Mouse (Mus musculus) gonadal fat pad, adult 2 months (tissue): ENCODE data around the gene Sva. TPM values are rescaled to one million over a fixed set of nuclear protein-coding genes. Genes with fewer than 3 reads are reported as not detected.

Source experiments
- DNase-seq: peaks from one replicate; pipeline ENCODE4 v3.0.0-alpha.2; 2012; ENCODE audit warnings: low read depth
- polyA plus RNA-seq: library from polyadenylated mRNA; depleted of rRNA; stranded (reverse); fragments of >200 nt; gene quantifications from 2 replicates; pipeline ENCODE4 v1.2.3, GENCODE M21; 2012; rRNA removed

Gene Sva
- 1.9 TPM in 1 of 2 replicates, not detected in the other for polyA plus RNA-seq

GRCm38 (mm10) chr6:42038094-42038493 is at the start of gene Sva:
Gene Sva (plus strand): TSS chr6:42038394.
- DNase-seq = no peak

Other genes starting within 250 kb of the Sva start
- gene Pip, start 190.9 kb upstream of the Sva start, polyA plus RNA-seq = not detected in 2 replicates
- gene Sval2, start 185.4 kb upstream of the Sva start, polyA plus RNA-seq = not detected in 2 replicates
- gene Sval1, start 86.8 kb upstream of the Sva start, polyA plus RNA-seq = not detected in 2 replicates
- gene Sval3, start 70.3 kb upstream of the Sva start, polyA plus RNA-seq = not detected in 2 replicates
- gene Tas2r139, start 102.5 kb downstream of the Sva start, polyA plus RNA-seq = 0.11 TPM in 1 of 2 replicates, not detected in the other
- gene Tas2r144, start 176.9 kb downstream of the Sva start, polyA plus RNA-seq = not detected in 2 replicates
- 52.2 and 57.2 TPM in 2 replicates for gene Gstk1, start 207.5 kb downstream of the Sva start, polyA plus RNA-seq
- 14.5 and 17.4 TPM in 2 replicates for gene Tmem139, start 223.6 kb downstream of the Sva start, polyA plus RNA-seq
- gene Casp2, start 226.6 kb downstream of the Sva start, polyA plus RNA-seq = 26.0 and 28.7 TPM in 2 replicates
- 0.15 and 0.26 TPM in 2 replicates for gene Clcn1, start 248.3 kb downstream of the Sva start, polyA plus RNA-seq